Mouse (Mus musculus) layer of hippocampus, postnatal 14 days (tissue): ENCODE data around the gene Unc93b1. TPM values are rescaled to one million over a fixed set of nuclear protein-coding genes. Genes with fewer than 3 reads are reported as not detected.
A peak's percentile ranks its signal among the peaks of the same experiment; 100 is the strongest.

Experiments
- DNase-seq, 2 experiments: peaks; one replicate each; pipeline ENCODE4 v3.0.0; 2021 to 2022; ENCODE audit warnings: low spot score in 2 of 2, mixed read lengths in 1 of 2
- long read RNA-seq, 2 experiments: library from polyadenylated mRNA; stranded (forward); transcript quantifications; one replicate each; pipeline ENCODE4 v2.0.0; 2021
- total RNA-seq, 2 experiments: library from RNA; stranded (reverse); gene quantifications; 2 replicates each; pipeline ENCODE4 v1.2.3; 2021

The Unc93b1 gene
- total RNA-seq = 10 to 100 TPM; 17.1 to 18.1 TPM
- long read RNA-seq, experiment 1, transcript Unc93b1-203 (11 exons, 2,266 nt) = major isoform, 29 of 38 reads
- long read RNA-seq, experiment 1, partial matches to known transcripts = 4 of 38 reads
- long read RNA-seq, experiment 1, other reads (novel, unspliced or antisense) = 4 of 38 reads
- long read RNA-seq, experiment 2, transcript Unc93b1-203 (11 exons, 2,266 nt) = major isoform, 26 of 31 reads
- long read RNA-seq, experiment 2, partial matches to known transcripts = 2 of 31 reads
- long read RNA-seq, experiment 2, other reads (novel, unspliced or antisense) = 3 of 31 reads

DNA sequence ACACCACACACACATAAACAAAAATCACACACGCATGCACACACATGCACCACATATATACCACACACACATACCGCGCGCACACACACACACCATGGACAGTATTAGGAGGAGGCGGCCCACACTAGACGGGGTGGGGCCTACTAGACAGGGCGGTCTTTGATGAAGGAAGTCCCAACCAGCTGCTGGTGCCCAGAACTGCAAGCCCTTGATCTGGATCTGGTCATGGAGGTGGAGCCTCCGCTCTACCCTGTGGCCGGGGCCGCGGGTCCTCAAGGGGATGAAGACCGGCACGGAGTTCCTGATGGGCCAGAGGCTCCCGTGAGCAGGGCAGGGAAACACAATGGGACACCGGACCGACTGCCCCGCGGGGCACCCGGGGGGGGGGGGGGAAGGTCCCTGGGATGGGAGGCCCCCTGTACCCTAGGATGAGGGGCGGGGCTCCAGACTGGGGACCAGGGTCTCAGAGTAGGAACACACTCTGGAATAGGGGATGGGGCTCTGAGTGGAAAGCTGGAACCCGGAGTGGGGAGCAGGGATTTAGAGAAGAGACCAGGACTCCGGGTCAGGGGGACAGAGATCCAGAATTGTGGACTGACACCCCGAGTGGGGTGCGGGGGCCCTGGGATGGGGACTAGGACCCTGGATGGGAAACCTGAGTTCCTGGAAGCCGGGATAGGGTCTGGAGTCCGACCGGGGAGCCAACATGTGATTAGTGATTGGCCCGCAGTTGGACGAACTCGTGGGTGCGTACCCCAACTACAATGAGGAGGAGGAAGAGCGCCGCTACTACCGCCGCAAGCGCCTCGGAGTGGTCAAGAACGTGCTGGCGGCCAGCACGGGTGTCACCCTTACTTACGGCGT is at the start of gene Unc93b1:
TSS of gene Unc93b1 (plus strand) at position 155 of the 864 bp plus-strand sequence.
- peak in 1 of 2 experiments; percentile 46 for DNase-seq

GRCm38 (mm10) chr19:3889096-3889495 is 45.9 kb upstream of the Unc93b1 start:
- no peak for DNase-seq

- no peak for DNase-seq
Observed at GRCm38 (mm10) chr19:3890181-3890580, 44.8 kb upstream of the Unc93b1 start.

GRCm38 (mm10) chr19:3893545-3894116 is 41.4 kb upstream of the Unc93b1 start:
- DNase-seq = no peak

DNA sequence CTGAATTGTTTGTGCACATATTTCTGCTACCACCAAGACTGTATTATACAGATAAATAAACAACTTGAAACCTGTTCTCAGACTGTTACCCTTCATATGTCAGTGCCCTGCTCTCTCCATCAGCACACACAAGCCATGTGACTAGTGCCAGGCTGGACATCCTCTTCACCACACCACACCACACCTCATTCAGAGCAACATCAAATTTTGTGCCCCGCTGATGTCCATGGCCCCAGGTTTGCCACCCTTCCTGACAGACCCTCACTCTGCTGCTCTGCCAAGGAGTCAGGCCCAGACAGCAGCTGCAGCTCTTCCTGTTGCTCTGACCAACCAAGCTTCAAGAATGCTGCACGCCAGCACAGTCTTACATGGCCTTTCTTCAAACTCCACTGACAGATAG is 40.7 kb upstream of the Unc93b1 start:
- DNase-seq = no peak

GRCm38 (mm10) chr19:3895171-3895631 is 39.8 kb upstream of the Unc93b1 start:
- DNase-seq = peak in 1 of 2 experiments; percentile 34

DNA sequence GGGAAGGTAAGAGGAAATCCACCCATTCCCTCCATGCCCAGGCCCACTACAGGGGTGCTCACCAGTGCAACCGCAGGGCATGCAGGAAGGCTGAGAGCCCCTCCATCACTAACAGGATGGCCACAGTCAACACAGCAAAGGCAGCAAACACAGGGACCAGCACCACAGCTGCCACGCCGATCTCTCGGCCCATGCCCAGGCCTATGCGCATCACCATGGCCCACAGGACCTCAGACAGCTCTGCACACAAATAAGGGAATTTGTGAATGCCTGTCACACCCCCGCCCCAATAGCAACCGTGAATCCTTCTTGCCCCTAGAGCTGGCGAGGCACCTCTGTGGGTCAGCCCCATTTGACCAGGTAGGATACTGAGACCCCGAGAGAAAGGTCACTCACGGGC is 38.8 kb upstream of the Unc93b1 start:
- no peak for DNase-seq

DNA sequence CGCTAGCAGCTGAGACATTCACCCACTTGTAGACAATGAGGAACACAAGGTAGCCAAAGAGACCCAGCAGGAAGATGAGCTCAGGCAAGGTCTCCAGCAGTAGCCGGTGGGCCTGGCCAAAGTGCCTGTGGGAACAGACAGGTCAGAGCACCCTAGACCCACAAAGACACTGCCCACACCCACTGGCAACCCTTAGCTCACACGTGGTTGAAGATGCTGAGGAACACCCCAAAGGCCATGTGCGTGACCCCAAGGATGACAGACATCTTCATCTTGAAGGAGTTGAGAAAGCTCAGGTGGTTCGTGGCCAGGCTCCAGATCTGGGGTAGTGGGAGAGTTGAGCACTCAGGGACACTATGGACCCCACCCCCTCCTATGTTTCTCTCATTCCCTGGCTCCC is 37.4 kb upstream of the Unc93b1 start:
- DNase-seq = no peak

GRCm38 (mm10) chr19:3898952-3899351 is 36.0 kb upstream of the Unc93b1 start:
- DNase-seq = no peak

DNA sequence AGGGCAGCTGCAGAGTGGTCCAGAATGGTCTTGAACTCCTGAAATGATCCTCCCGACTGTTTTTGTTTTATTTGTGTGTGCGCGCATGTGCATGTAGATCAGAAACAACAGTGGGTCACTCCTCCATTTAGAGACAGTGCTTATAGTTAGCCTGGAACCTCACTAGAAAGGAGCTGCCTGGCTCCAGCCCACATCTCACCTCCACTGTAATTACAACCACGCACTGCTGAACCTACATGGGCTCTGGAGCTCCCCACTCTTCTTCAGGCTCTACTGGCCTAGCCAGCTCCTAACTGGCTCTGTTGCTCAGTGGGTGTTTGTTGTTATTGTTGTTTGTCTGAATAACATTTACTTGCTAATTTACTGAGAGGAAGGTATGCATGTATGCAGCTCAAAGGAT is 35.4 kb upstream of the Unc93b1 start:
- DNase-seq = no peak

GRCm38 (mm10) chr19:3902966-3903365 is 32.0 kb upstream of the Unc93b1 start:
- DNase-seq = no peak

DNA sequence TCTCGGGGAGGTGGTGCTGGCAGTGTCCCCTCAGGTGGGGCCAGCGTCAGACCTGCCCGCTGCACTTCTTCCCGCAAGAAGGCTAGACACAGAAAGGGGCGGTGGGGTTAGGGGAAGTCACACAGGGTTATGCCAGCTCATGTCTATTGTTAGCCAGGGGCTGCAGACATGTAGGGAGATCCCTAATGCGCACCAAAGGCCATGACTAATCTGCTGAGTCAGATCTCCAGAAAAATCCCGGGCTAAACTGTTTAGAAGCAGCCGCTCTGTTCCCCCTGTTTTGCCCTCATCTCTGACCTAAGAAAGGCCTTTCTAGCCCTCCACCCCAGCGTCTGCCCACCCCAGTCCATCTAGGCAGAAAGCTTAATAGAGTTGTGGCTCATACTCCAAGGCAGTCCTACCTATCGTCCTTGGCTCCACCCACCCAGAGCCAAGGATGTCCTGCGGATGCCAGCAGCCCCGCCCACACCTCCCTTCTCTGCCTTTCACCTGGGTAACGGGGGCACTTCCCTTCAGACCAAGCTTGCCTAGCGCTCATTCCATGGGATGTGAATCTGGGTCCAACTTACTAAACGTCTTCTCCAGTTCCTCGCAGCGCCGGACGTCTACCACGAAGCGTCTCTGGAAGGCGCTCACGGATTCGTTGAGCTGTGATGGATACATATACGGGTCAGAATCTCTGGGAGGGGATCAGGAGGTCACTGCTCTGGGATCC is 31.2 kb upstream of the Unc93b1 start:
- DNase-seq = no peak

DNA sequence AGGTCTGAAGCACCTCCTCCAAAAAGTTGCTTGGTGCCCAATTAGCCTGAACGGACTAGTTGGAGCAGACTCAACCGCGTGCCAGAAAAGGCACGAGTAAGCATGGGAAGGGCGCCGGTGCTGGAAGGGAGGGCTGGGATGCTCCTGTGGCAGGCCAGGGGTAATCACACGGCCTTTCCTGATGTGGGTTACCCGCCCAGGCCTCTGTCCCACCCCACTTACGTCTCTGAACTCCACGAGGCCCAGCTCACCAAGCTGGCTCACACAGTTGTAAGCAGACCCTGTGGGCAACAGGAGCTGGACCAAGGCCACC is 30.7 kb upstream of the Unc93b1 start:
- DNase-seq = no peak

DNA sequence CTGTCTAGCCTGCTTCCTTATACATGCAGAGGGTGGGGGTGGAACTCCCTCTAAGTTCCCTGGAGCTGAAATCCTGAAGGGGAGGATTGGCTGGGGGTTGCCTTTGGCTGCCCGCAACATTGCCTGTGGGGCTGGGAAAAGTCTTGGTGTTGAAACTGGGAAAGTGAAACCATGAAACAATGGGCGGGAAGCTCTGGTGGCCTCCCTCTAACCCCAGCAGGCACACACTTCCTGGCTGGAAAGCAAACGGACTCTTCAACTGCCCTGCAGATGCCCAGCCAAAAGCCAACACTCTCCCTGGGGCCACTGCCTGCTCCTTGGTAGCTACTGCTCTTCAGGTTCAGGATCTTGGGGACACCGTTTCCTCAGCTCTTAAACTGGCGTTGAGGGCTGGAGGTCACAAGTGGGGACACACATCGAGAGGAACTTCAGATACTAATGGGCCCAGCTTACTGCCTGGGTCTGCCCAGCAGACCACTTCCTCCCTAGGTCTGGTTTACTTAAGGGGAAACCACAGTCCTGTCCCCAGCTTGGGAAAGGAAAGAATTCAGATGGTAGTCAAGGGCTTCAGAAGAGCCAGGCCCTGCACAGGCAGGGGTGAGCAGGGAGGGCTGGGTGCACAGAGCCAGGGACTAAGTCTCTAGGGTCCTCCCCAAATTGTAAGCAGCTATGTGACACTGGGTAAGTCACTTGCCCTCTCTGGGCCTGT is 29.6 kb upstream of the Unc93b1 start:
- no peak for DNase-seq

DNA sequence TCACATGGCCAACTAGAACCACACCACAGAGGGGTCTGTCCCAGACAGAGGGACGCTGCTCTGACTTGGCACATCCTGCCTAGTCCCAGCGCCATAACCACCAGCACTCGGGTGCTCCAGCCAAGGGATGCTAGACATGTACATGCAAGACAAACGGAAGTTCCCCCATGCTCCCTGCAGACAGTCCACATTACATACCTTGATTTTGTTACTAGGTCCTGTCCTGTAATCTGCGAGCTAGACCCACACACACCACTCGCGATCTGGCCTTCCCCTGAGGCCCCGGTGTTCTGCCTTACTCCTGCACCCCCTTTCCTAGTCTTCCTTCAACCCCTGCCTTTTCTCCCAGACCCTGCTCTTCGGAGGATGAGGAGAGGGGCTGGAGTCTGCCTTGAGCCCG is 28.7 kb upstream of the Unc93b1 start:
- DNase-seq = no peak

- peak; percentile 45 to 56 for DNase-seq
Observed at GRCm38 (mm10) chr19:3906795-3907786, 27.9 kb upstream of the Unc93b1 start, which contains the start of gene Tcirg1. Gene Tcirg1 (minus strand): TSS chr19:3907133.

DNA sequence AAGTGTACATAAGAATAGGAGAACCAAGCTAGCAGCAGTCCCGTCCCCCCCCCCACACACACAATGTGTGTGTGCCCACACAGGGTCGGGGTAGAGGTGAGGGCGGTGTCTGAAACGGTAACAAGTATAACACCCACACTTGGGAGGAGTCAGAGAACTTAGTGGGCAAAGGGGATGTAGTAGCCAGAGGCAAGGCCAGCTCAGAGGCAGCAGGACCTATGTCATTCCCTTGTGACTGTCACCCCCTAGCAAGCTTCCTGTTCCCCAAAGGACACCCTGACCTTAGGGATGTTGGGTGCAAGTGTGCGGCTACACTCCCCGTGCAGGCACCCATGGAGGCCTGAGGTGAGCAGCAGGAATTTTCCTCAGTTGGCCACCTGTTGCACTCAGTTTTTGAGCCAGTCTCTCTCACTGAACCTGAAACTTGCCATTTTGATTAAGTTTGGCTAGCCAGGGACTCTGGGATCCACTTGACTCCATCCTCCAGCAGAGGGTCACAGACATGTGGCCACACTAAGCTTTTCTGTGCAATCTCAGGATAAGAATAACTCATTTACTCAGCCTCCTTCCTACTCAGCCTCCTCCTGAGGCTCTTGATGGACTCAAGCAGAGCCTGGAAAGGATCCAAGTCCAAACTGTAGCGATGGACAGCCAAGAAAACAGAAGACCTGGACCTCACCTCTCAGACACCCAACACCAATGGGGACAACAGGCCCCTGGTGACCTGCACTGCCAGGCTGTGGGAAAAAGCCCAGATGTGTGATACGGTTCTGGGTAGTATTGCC is 26.9 kb upstream of the Unc93b1 start:
- DNase-seq = no peak

DNA sequence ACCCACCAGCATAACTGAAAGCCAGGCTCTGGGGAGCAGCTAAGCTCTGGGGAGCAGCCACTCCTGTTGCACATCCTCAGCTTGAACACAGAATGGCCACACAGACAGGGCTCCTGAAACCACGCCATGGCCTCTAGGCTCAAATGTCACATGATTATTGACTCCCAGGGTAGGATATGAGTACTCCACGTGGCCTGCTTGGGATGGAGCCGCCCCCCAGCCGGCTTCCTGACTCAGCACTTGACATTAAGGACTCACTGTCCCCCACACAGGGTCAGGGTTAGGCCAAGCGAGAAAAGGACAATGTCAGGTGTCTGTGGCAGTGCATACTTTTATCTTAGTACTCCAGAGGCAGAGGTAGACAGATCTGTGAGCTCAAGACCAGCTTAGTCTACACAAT is 24.8 kb upstream of the Unc93b1 start:
- DNase-seq = no peak
